Mouse (Mus musculus) midbrain, embryonic 11.5 days (tissue): Measurements from ENCODE around the gene Trim14. TPM values are rescaled to one million over a fixed set of nuclear protein-coding genes. Genes with fewer than 3 reads are reported as not detected.

ENCODE experiments used
- ATAC-seq: fragments of 200-750 bp; cut with Nextera tagmentation; 2 replicates; pipeline ENCODE4 v1.8.0; 2017; ENCODE audit warnings: moderate TSS enrichment, moderate library complexity; ENCODE audit not compliant: low FRiP score
- DNase-seq: peaks from one replicate; pipeline ENCODE4 v3.0.0; 2015; ENCODE audit warnings: low spot score; ENCODE audit errors: missing footprints
- H3K27ac ChIP-seq: fragments of 300-500 bp; sonication (generic); 2 replicates; pipeline ENCODE4 v1.5.1; 2014; ENCODE audit warnings: low read depth, low read length
- H3K27me3 ChIP-seq: fragments of 300-500 bp; sonication (generic); 2 replicates; pipeline ENCODE4 v1.6.1; 2014; ENCODE audit warnings: mild to moderate bottlenecking, low read length, moderate library complexity, mixed read lengths; ENCODE audit not compliant: control insufficient read depth, insufficient read depth
- H3K36me3 ChIP-seq: fragments of 300-500 bp; sonication (generic); 2 replicates; pipeline ENCODE4 v1.6.1; 2014; ENCODE audit warnings: mild to moderate bottlenecking, low read length, moderate library complexity, mixed read lengths; ENCODE audit not compliant: control insufficient read depth, insufficient read depth
- H3K4me1 ChIP-seq: fragments of 300-500 bp; sonication (generic); 2 replicates; pipeline ENCODE4 v1.6.1; 2014; ENCODE audit warnings: low read length; ENCODE audit not compliant: control insufficient read depth, insufficient read depth
- H3K4me2 ChIP-seq: fragments of 300-500 bp; sonication (generic); 2 replicates; pipeline ENCODE4 v1.6.1; 2014; ENCODE audit warnings: mild to moderate bottlenecking, moderate library complexity
- H3K4me3 ChIP-seq: fragments of 300-500 bp; sonication (generic); 2 replicates; pipeline ENCODE4 v1.5.1; 2014; ENCODE audit warnings: low read depth, low read length
- H3K9ac ChIP-seq: fragments of 300-500 bp; sonication (generic); 2 replicates; pipeline ENCODE4 v1.6.1; 2014; ENCODE audit warnings: low read length
- H3K9me3 ChIP-seq: fragments of 300-500 bp; sonication (generic); 2 replicates; pipeline ENCODE4 v1.6.1; 2016; ENCODE audit warnings: low read length; ENCODE audit not compliant: control insufficient read depth
- WGBS: fragments of 180-500 bp; shearing (Covaris S2); extraction: QIAGEN DNeasy Blood & Tissue Kit; methylation state at CpG from one replicate; pipeline ENCODE4 v1.1.7; 2014; 5-methylcytosine and 5-hydroxymethylcytosine counted together
- polyA plus RNA-seq: library from polyadenylated mRNA; unstranded; fragments of >200 nt; fragmentation: Nextera tagmentation; extraction: Ambion mirVana; gene quantifications from 2 replicates; pipeline ENCODE4 v1.2.1, GENCODE M21; 2014

The Trim14 gene
- polyA plus RNA-seq, 1 experiment from 2014 or later, result 0.46 TPM

DNA sequence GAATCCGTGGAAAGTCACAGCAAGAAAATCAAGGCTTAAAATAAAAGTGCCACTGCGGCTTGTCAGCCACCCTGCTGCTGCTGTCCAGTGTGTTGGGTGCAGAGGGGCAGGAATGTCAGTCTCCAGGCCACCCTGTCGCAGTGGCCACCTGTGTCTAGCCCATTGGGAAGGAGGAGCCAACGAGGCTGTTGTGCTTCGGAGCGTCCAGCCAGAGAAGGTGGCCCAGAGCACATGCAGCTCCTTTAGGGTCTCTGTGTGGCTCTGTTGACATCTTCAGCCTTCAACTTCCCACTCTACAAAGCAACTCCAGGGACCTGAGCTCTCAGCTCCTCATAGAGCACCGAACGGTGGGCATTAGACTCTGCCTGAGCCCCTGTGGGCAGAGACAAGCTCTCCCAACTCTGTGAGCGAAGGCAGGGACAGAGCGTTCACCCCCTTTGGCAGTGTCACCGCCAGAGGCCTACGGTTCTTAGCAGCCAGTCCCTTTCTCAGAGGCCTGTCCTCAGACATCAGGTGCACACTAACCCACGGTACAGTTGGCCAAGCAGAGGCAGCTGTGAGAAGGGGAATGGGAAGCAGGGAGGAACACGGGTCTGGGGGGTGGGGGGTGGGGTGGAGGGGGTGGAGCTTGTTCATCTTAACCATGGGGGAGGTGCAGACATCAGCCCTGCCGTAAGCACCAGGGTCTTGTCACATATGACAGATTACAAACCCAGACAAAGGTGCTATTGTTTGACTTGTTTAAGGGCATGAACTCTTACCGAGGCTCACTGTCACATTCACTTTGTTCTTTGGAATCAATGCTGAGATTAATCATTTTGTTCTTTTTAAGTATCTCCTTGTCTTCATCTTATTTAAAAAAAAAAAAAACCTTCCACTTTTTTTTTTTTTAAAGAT is 33.1 kb downstream of the Trim14 start:
- H3K9me3 ChIP-seq, result no peaks in the 10 kb centered on the region
- no peak for ATAC-seq
- no peak overlapping the region for H3K9ac ChIP-seq
- H3K4me1 ChIP-seq, result no peaks in the 10 kb centered on the region; the same call in 1 of the 2 replicates
- H3K36me3 ChIP-seq, result peaks cover 6% of the 10 kb centered on the region; the same call in 1 of the 2 replicates
- 78% methylated on average over 16 of the region's 16 CpGs for WGBS
- H3K4me3 ChIP-seq, result no peak overlapping the region
- peak; percentile 54 for DNase-seq
- H3K4me2 ChIP-seq, result no peak overlapping the region
- H3K27ac ChIP-seq, result no peak overlapping the region
- peaks cover 15% of the 10 kb centered on the region for H3K27me3 ChIP-seq

- ATAC-seq, result no peak
- Histone ChIP-seq H3K4me1 (no peaks in the 10 kb centered on the region), H3K4me3 (no peak overlapping the region), H3K9me3 (no peaks in the 10 kb centered on the region), H3K27me3 (no peaks in the 10 kb centered on the region), H3K36me3 (peaks cover 7% of the 10 kb centered on the region; the same call in 1 of the 2 replicates), H3K4me2 (no peak overlapping the region), H3K27ac (no peak overlapping the region), H3K9ac (no peak overlapping the region)
- 16% methylated on average over 4 of the region's 4 CpGs for WGBS
- peak; percentile 95 for DNase-seq
These were observed 37.0 kb downstream of the Trim14 start for GRCm38 (mm10) chr4:46498976-46499375.

- no peak overlapping the region for H3K27ac ChIP-seq
- no peaks in the 10 kb centered on the region for H3K9me3 ChIP-seq
- 65% methylated on average over 3 of the region's 3 CpGs for WGBS
- H3K4me2 ChIP-seq, result no peak overlapping the region
- H3K27me3 ChIP-seq, result no peaks in the 10 kb centered on the region
- H3K9ac ChIP-seq, result no peak overlapping the region
- peaks cover 10% of the 10 kb centered on the region; the same call in 1 of the 2 replicates for H3K36me3 ChIP-seq
- H3K4me1 ChIP-seq, result no peaks in the 10 kb centered on the region
- ATAC-seq (no peak), DNase-seq (no peak)
- no peak overlapping the region for H3K4me3 ChIP-seq
These were observed 37.4 kb downstream of the Trim14 start for GRCm38 (mm10) chr4:46498511-46498910.

DNA sequence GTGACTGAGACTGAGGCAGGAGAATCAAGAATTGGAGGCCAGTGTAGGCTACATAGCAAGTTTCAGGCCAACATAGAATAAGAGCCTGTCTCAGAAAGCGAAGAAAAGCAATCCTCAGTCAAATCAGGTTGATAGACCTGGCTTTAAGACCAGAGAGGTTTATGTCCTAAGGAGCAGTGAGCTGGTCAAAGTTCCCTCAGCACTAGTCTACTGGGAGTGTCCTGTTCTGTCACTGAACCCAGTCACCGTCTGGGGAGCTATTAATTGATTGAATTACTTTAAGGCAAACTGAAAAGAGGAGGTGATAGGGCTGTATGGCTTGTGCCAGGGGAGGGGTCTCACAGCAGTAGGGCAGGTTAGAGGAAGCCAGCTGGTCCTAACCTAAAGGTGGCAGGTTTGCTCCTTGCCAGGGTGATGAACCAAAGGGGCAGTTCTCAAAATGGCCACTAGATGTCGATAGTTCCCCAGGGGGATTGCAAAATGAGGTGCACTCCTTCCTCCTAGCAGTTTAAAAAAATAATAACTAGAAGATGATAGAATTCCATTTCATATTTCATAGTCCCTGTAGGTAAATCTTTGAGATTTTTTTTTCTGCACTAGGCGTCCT is 38.6 kb downstream of the Trim14 start:
- Histone ChIP-seq H3K9me3 (no peaks in the 10 kb centered on the region), H3K27ac (no peak overlapping the region)
- WGBS, result 42% methylated on average over 4 of the region's 4 CpGs

GRCm38 (mm10) chr4:46495543-46495942 is 40.4 kb downstream of the Trim14 start:
- peaks cover 8% of the 10 kb centered on the region; the same call in 1 of the 2 replicates for H3K36me3 ChIP-seq
- no peak for DNase-seq
- no peaks in the 10 kb centered on the region for H3K9me3 ChIP-seq
- H3K4me3 ChIP-seq, result no peak overlapping the region
- H3K9ac ChIP-seq, result no peak overlapping the region
- WGBS, result 96% methylated on average over 12 of the region's 12 CpGs
- H3K27me3 ChIP-seq, result no peaks in the 10 kb centered on the region
- no peak overlapping the region for H3K4me2 ChIP-seq
- H3K4me1 ChIP-seq, result no peaks in the 10 kb centered on the region
- ATAC-seq, result no peak
- no peak overlapping the region for H3K27ac ChIP-seq

More for the DNA sequence above, 38.6 kb downstream of the Trim14 start:
- DNase-seq (peak; percentile 95), ATAC-seq (no peak)
- no peak overlapping the region for H3K9ac ChIP-seq
- no peaks in the 10 kb centered on the region for H3K27me3 ChIP-seq
- H3K4me2 ChIP-seq, result no peak overlapping the region
- no peak overlapping the region for H3K4me3 ChIP-seq
- no peaks in the 10 kb centered on the region for H3K4me1 ChIP-seq
- peaks cover 11% of the 10 kb centered on the region; the same call in 1 of the 2 replicates for H3K36me3 ChIP-seq

GRCm38 (mm10) chr4:46493071-46493470 is 42.9 kb downstream of the Trim14 start:
- Histone ChIP-seq H3K4me1 (0 out of 2 replicates have a peak, but pooled peaks cover 5% of the 10 kb centered on the region), H3K9ac (no peak overlapping the region), H3K36me3 (peaks cover 7% of the 10 kb centered on the region; the same call in 1 of the 2 replicates), H3K9me3 (no peaks in the 10 kb centered on the region), H3K27ac (no peak overlapping the region), H3K4me3 (no peak overlapping the region), H3K4me2 (no peak overlapping the region), H3K27me3 (no peaks in the 10 kb centered on the region)
- ATAC-seq (no peak), DNase-seq (peak; percentile 67)
- 92% methylated on average over 6 of the region's 6 CpGs for WGBS

- Histone ChIP-seq H3K4me3 (peak within 1 kb of the TSS; percentile 79), H3K4me2 (peak within 1 kb of the TSS; percentile 54), H3K27me3 (no peaks in the 10 kb centered on the region), H3K9me3 (no peaks in the 10 kb centered on the region), H3K9ac (peak within 1 kb of the TSS; percentile 79), H3K27ac (no peak within 1 kb of the TSS), H3K4me1 (0 out of 2 replicates have a peak, but pooled peaks cover 5% of the 10 kb centered on the region), H3K36me3 (peaks cover 7% of the 10 kb centered on the region; the same call in 1 of the 2 replicates)
- peak; percentile 99 for ATAC-seq
- peak; percentile 98 for DNase-seq
- WGBS, result under 1% methylated on average over 57 of the region's 58 CpGs
These were observed 46.7 kb downstream of the Trim14 start, which contains the start of gene Nans for GRCm38 (mm10) chr4:46489028-46489925. Nans (plus strand) TSS chr4:46489248.

- ATAC-seq (no peak), DNase-seq (no peak)
- no peaks in the 10 kb centered on the region for H3K36me3 ChIP-seq
- no peak overlapping the region for H3K4me3 ChIP-seq
- no peaks in the 10 kb centered on the region for H3K9me3 ChIP-seq
- no peak overlapping the region for H3K27ac ChIP-seq
- 0 out of 2 replicates have a peak, but pooled peaks cover 5% of the 10 kb centered on the region for H3K4me1 ChIP-seq
- no peaks in the 10 kb centered on the region for H3K27me3 ChIP-seq
- WGBS, result 92% methylated on average over 5 of the region's 5 CpGs
- no peak overlapping the region for H3K4me2 ChIP-seq
- H3K9ac ChIP-seq, result no peak overlapping the region
These were observed 48.6 kb downstream of the Trim14 start for GRCm38 (mm10) chr4:46487348-46487747.
